Mouse (Mus musculus): ENCODE results near the gene Trim41. TPM values are rescaled to one million over a fixed set of nuclear protein-coding genes. Genes with fewer than 3 reads are reported as not detected.

Trim41 gene
- polyA plus RNA-seq, 1 experiment, result 95.5 TPM

- no peak for TF ChIP-seq POLR2A (IDR thresholded peaks at IDR 0.05; ENCODE audit: control insufficient read depth, low read depth, low read length)
- TF ChIP-seq CTCF (IDR thresholded peaks at IDR 0.05; ENCODE audit: control insufficient read depth, insufficient read depth, insufficient replicate concordance, low read depth, low read length), result no peak
- no peaks in the 10 kb centered on the region for H3K27me3 ChIP-seq (ENCODE audit: control insufficient read depth, insufficient read depth, low read length)
- H3K4me1 ChIP-seq (ENCODE audit: control insufficient read depth, insufficient read depth, low read length), result no peaks in the 10 kb centered on the region; the same call in 1 of the 2 replicates
- no peaks in the 10 kb centered on the region for H3K36me3 ChIP-seq (ENCODE audit: control insufficient read depth, insufficient read depth, low read length)
- H3K4me3 ChIP-seq (ENCODE audit: control insufficient read depth, low read depth, low read length), result no peak overlapping the region
- no peak overlapping the region for H3K27ac ChIP-seq (ENCODE audit: control insufficient read depth, insufficient read depth, low read depth, low read length)
These were observed 42.5 kb downstream of the Trim41 start for GRCm38 (mm10) chr11:48774443-48775298.

GRCm38 (mm10) chr11:48771691-48772090 lies 45.5 kb downstream of the Trim41 start:
- Histone ChIP-seq H3K36me3 (ENCODE audit: control insufficient read depth, insufficient read depth, low read length) (no peaks in the 10 kb centered on the region), H3K27me3 (ENCODE audit: control insufficient read depth, insufficient read depth, low read length) (no peaks in the 10 kb centered on the region), H3K27ac (ENCODE audit: control insufficient read depth, insufficient read depth, low read depth, low read length) (no peak overlapping the region), H3K4me1 (ENCODE audit: control insufficient read depth, insufficient read depth, low read length) (no peaks in the 10 kb centered on the region; the same call in 1 of the 2 replicates), H3K4me3 (ENCODE audit: control insufficient read depth, low read depth, low read length) (no peak overlapping the region)
- TF ChIP-seq CTCF (IDR thresholded peaks at IDR 0.05; ENCODE audit: control insufficient read depth, insufficient read depth, insufficient replicate concordance, low read depth, low read length), result peak; percentile 40; the same call in 1 of the 2 replicates
- TF ChIP-seq POLR2A (IDR thresholded peaks at IDR 0.05; ENCODE audit: control insufficient read depth, low read depth, low read length), result no peak

GRCm38 (mm10) chr11:48767195-48767876 lies 49.8 kb downstream of the Trim41 start:
- H3K36me3 ChIP-seq (ENCODE audit: control insufficient read depth, insufficient read depth, low read length), result no peaks in the 10 kb centered on the region
- H3K27ac ChIP-seq (ENCODE audit: control insufficient read depth, insufficient read depth, low read depth, low read length), result no peak overlapping the region
- H3K4me1 ChIP-seq (ENCODE audit: control insufficient read depth, insufficient read depth, low read length), result no peaks in the 10 kb centered on the region
- H3K4me3 ChIP-seq (ENCODE audit: control insufficient read depth, low read depth, low read length), result no peak overlapping the region
- TF ChIP-seq CTCF (IDR thresholded peaks at IDR 0.05; ENCODE audit: control insufficient read depth, insufficient read depth, insufficient replicate concordance, low read depth, low read length), result no peak
- TF ChIP-seq POLR2A (IDR thresholded peaks at IDR 0.05; ENCODE audit: control insufficient read depth, low read depth, low read length), result no peak
- no peaks in the 10 kb centered on the region for H3K27me3 ChIP-seq (ENCODE audit: control insufficient read depth, insufficient read depth, low read length)

- H3K27ac ChIP-seq (ENCODE audit: control insufficient read depth, insufficient read depth, low read depth, low read length), result no peak overlapping the region
- no peak overlapping the region for H3K4me3 ChIP-seq (ENCODE audit: control insufficient read depth, low read depth, low read length)
- H3K4me1 ChIP-seq (ENCODE audit: control insufficient read depth, insufficient read depth, low read length), result no peaks in the 10 kb centered on the region
- TF ChIP-seq POLR2A (IDR thresholded peaks at IDR 0.05; ENCODE audit: control insufficient read depth, low read depth, low read length) (no peak), CTCF (IDR thresholded peaks at IDR 0.05; ENCODE audit: control insufficient read depth, insufficient read depth, insufficient replicate concordance, low read depth, low read length) (no peak)
- no peaks in the 10 kb centered on the region for H3K36me3 ChIP-seq (ENCODE audit: control insufficient read depth, insufficient read depth, low read length)
- H3K27me3 ChIP-seq (ENCODE audit: control insufficient read depth, insufficient read depth, low read length), result no peaks in the 10 kb centered on the region
These were observed 53.0 kb downstream of the Trim41 start for GRCm38 (mm10) chr11:48764119-48764518.

- TF ChIP-seq CTCF (IDR thresholded peaks at IDR 0.05; ENCODE audit: control insufficient read depth, insufficient read depth, insufficient replicate concordance, low read depth, low read length) (no peak), POLR2A (IDR thresholded peaks at IDR 0.05; ENCODE audit: control insufficient read depth, low read depth, low read length) (no peak)
- Histone ChIP-seq H3K4me1 (ENCODE audit: control insufficient read depth, insufficient read depth, low read length) (peaks cover 5% of the 10 kb centered on the region; the same call in 1 of the 2 replicates), H3K27me3 (ENCODE audit: control insufficient read depth, insufficient read depth, low read length) (no peaks in the 10 kb centered on the region), H3K27ac (ENCODE audit: control insufficient read depth, insufficient read depth, low read depth, low read length) (no peak overlapping the region), H3K36me3 (ENCODE audit: control insufficient read depth, insufficient read depth, low read length) (no peaks in the 10 kb centered on the region), H3K4me3 (ENCODE audit: control insufficient read depth, low read depth, low read length) (no peak overlapping the region)
These were observed 58.1 kb downstream of the Trim41 start for GRCm38 (mm10) chr11:48759021-48759420.

Other genes with a start within 250 kb of the Trim41 start
- gene Rack1, start 17.0 kb downstream of the Trim41 start, polyA plus RNA-seq (2012; rRNA removed), result 208 and 217 TPM in 2 replicates
- gene Trim7, start 8.8 kb upstream of the Trim41 start, polyA plus RNA-seq (2012; rRNA removed), result 16.3 and 18.3 TPM in 2 replicates
- 4.8 and 7.2 TPM in 2 replicates for gene Gm12184, start 9.3 kb upstream of the Trim41 start, polyA plus RNA-seq (2012; rRNA removed)
- 0.75 and 0.78 TPM in 2 replicates for gene Irgm1, start 54.3 kb upstream of the Trim41 start, polyA plus RNA-seq (2012; rRNA removed)
- gene Gm5431, start 84.9 kb upstream of the Trim41 start, polyA plus RNA-seq (2012; rRNA removed), result 0.02 and 0.05 TPM in 2 replicates
- gene Psme2b, start 128.8 kb upstream of the Trim41 start, polyA plus RNA-seq (2012; rRNA removed), result 0.53 and 0.67 TPM in 2 replicates
- not detected in 2 replicates for gene Olfr56, start 161.5 kb upstream of the Trim41 start, polyA plus RNA-seq (2012; rRNA removed)
- 0.12 TPM in 1 of 2 replicates, not detected in the other for gene 9930111J21Rik1, start 162.0 kb upstream of the Trim41 start, polyA plus RNA-seq (2012; rRNA removed)
- not detected in 2 replicates for gene Gm12185, start 174.9 kb upstream of the Trim41 start, polyA plus RNA-seq (2012; rRNA removed)
- gene Tgtp1, start 176.8 kb upstream of the Trim41 start, polyA plus RNA-seq (2012; rRNA removed), result 0.51 and 0.58 TPM in 2 replicates
- 0.35 TPM in 2 replicates for gene 9930111J21Rik2, start 233.9 kb upstream of the Trim41 start, polyA plus RNA-seq (2012; rRNA removed)
- gene Tgtp2, start 246.9 kb upstream of the Trim41 start, polyA plus RNA-seq (2012; rRNA removed), result 0.08 and 0.63 TPM in 2 replicates